Mouse (Mus musculus): ENCODE measurements around the gene Apol6.

- no peak for TF ChIP-seq CTCF (IDR thresholded peaks at IDR 0.05; ENCODE audit: insufficient read depth, low read depth, low read length)
- TF ChIP-seq POLR2A (IDR thresholded peaks at IDR 0.05; ENCODE audit: insufficient read depth, low read depth, low read length): no peak
Measured at GRCm38 (mm10) chr15:77085818-77086217, 41.3 kb downstream of the Apol6 start.

Data from olfactory bulb, adult 2 months (tissue).